Mouse (Mus musculus): ENCODE results near the gene Nectin2.
"Not testable (repeated sequence)": the region's sequence is repeated elsewhere in the genome, so short reads cannot be mapped to it uniquely, and the experiment has no call there.

Nectin2 gene

GRCm38 (mm10) chr7:19750217-19751069 lies at the start of gene Nectin2:
Gene Nectin2, minus strand, starts transcription at chr7:19750483.
- no peak for DNase-seq (ENCODE audit: extremely low read depth, low read depth, low spot score)

- DNase-seq (ENCODE audit: extremely low read depth, low read depth, low spot score), result no peak
Measured at GRCm38 (mm10) chr7:19796697-19797588, 46.7 kb upstream of the Nectin2 start, which contains the start of gene Cblc. Gene Cblc, minus strand, starts transcription at chr7:19796809.

GRCm38 (mm10) chr7:19796254-19796653 lies 46.0 kb upstream of the Nectin2 start:
- DNase-seq (ENCODE audit: extremely low read depth, low read depth, low spot score), result no peak

- DNase-seq (ENCODE audit: extremely low read depth, low read depth, low spot score), result no peak
Measured at GRCm38 (mm10) chr7:19795236-19795635, 45.0 kb upstream of the Nectin2 start.

GRCm38 (mm10) chr7:19792701-19793630 lies 42.7 kb upstream of the Nectin2 start:
- DNase-seq (ENCODE audit: extremely low read depth, low read depth, low spot score), result no peak

GRCm38 (mm10) chr7:19791504-19791903 lies 41.2 kb upstream of the Nectin2 start:
- DNase-seq (ENCODE audit: extremely low read depth, low read depth, low spot score), result not testable (repeated sequence)

GRCm38 (mm10) chr7:19789904-19790347 lies 39.6 kb upstream of the Nectin2 start:
- no peak for DNase-seq (ENCODE audit: extremely low read depth, low read depth, low spot score)

- no peak for DNase-seq (ENCODE audit: extremely low read depth, low read depth, low spot score)
Measured at GRCm38 (mm10) chr7:19785874-19786458, 35.7 kb upstream of the Nectin2 start.

- no peak for DNase-seq (ENCODE audit: extremely low read depth, low read depth, low spot score)
Measured at GRCm38 (mm10) chr7:19784764-19785535, 34.7 kb upstream of the Nectin2 start.

- no peak for DNase-seq (ENCODE audit: extremely low read depth, low read depth, low spot score)
Measured at GRCm38 (mm10) chr7:19783630-19784029, 33.3 kb upstream of the Nectin2 start.

GRCm38 (mm10) chr7:19782645-19783044 lies 32.4 kb upstream of the Nectin2 start:
- DNase-seq (ENCODE audit: extremely low read depth, low read depth, low spot score), result no peak

- DNase-seq (ENCODE audit: extremely low read depth, low read depth, low spot score), result no peak
Measured at GRCm38 (mm10) chr7:19781741-19782140, 31.5 kb upstream of the Nectin2 start.

- DNase-seq (ENCODE audit: extremely low read depth, low read depth, low spot score), result no peak
Measured at GRCm38 (mm10) chr7:19779903-19780302, 29.6 kb upstream of the Nectin2 start.

- DNase-seq (ENCODE audit: extremely low read depth, low read depth, low spot score), result no peak
Measured at GRCm38 (mm10) chr7:19778645-19779044, 28.4 kb upstream of the Nectin2 start.

GRCm38 (mm10) chr7:19777049-19777723 lies 26.9 kb upstream of the Nectin2 start:
- DNase-seq (ENCODE audit: extremely low read depth, low read depth, low spot score), result no peak

- no peak for DNase-seq (ENCODE audit: extremely low read depth, low read depth, low spot score)
Measured at GRCm38 (mm10) chr7:19771682-19772081, 21.4 kb upstream of the Nectin2 start.

GRCm38 (mm10) chr7:19770984-19771391 lies 20.7 kb upstream of the Nectin2 start, which contains the start of gene Bcam:
Gene Bcam, minus strand, starts transcription at chr7:19771016.
- DNase-seq (ENCODE audit: extremely low read depth, low read depth, low spot score), result no peak

- DNase-seq (ENCODE audit: extremely low read depth, low read depth, low spot score), result no peak
Measured at GRCm38 (mm10) chr7:19770375-19770754, 20.1 kb upstream of the Nectin2 start.
